Mouse (Mus musculus): ENCODE results near the gene Pip5k1c.

The Pip5k1c gene

GRCm38 (mm10) chr10:81284189-81284588 lies 8.6 kb upstream of the Pip5k1c start:
- DNase-seq (ENCODE audit: low read depth, low spot score) = no peak

- DNase-seq (ENCODE audit: low read depth, low spot score) = no peak
These were observed 8.0 kb upstream of the Pip5k1c start for GRCm38 (mm10) chr10:81284719-81285118.

GRCm38 (mm10) chr10:81285694-81286450 lies 6.9 kb upstream of the Pip5k1c start:
- peak; percentile 93 for DNase-seq (ENCODE audit: low read depth, low spot score)

- peak; percentile 55 for DNase-seq (ENCODE audit: low read depth, low spot score)
These were observed 6.2 kb upstream of the Pip5k1c start for GRCm38 (mm10) chr10:81286586-81286985.

- DNase-seq (ENCODE audit: low read depth, low spot score) = peak; percentile 83
These were observed 5.1 kb upstream of the Pip5k1c start for GRCm38 (mm10) chr10:81287513-81288157.

GRCm38 (mm10) chr10:81288601-81289000 lies 4.2 kb upstream of the Pip5k1c start:
- DNase-seq (ENCODE audit: low read depth, low spot score) = peak; percentile 66

GRCm38 (mm10) chr10:81289278-81289677 lies 3.5 kb upstream of the Pip5k1c start:
- DNase-seq (ENCODE audit: low read depth, low spot score) = peak; percentile 90

GRCm38 (mm10) chr10:81289811-81290210 lies 3.0 kb upstream of the Pip5k1c start:
- DNase-seq (ENCODE audit: low read depth, low spot score) = no peak

GRCm38 (mm10) chr10:81290698-81291460 lies 1.9 kb upstream of the Pip5k1c start:
- peak; percentile 41 for DNase-seq (ENCODE audit: low read depth, low spot score)

- DNase-seq (ENCODE audit: low read depth, low spot score) = no peak
These were observed 1.2 kb upstream of the Pip5k1c start, which contains the start of gene Tjp3 for GRCm38 (mm10) chr10:81291511-81292104. Tjp3 (minus strand) TSS chr10:81291581.

- no peak for DNase-seq (ENCODE audit: low read depth, low spot score)
These were observed 719 bp downstream of the Pip5k1c start for GRCm38 (mm10) chr10:81293334-81294030.

GRCm38 (mm10) chr10:81294442-81294841 lies 1.7 kb downstream of the Pip5k1c start:
- no peak for DNase-seq (ENCODE audit: low read depth, low spot score)

GRCm38 (mm10) chr10:81295185-81295584 lies 2.4 kb downstream of the Pip5k1c start:
- no peak for DNase-seq (ENCODE audit: low read depth, low spot score)

GRCm38 (mm10) chr10:81297246-81297645 lies 4.5 kb downstream of the Pip5k1c start:
- no peak for DNase-seq (ENCODE audit: low read depth, low spot score)

GRCm38 (mm10) chr10:81297845-81298244 lies 5.1 kb downstream of the Pip5k1c start:
- peak; percentile 74 for DNase-seq (ENCODE audit: low read depth, low spot score)

- DNase-seq (ENCODE audit: low read depth, low spot score) = peak; percentile 66
These were observed 5.8 kb downstream of the Pip5k1c start for GRCm38 (mm10) chr10:81298369-81299100.

GRCm38 (mm10) chr10:81299585-81300351 lies 7.0 kb downstream of the Pip5k1c start:
- DNase-seq (ENCODE audit: low read depth, low spot score) = no peak

GRCm38 (mm10) chr10:81300352-81300907 lies 7.7 kb downstream of the Pip5k1c start:
- no peak for DNase-seq (ENCODE audit: low read depth, low spot score)

- DNase-seq (ENCODE audit: low read depth, low spot score) = no peak
These were observed 8.6 kb downstream of the Pip5k1c start for GRCm38 (mm10) chr10:81301321-81301720.
